Mouse (Mus musculus): Measurements from ENCODE around the gene Cdadc1.

DNA sequence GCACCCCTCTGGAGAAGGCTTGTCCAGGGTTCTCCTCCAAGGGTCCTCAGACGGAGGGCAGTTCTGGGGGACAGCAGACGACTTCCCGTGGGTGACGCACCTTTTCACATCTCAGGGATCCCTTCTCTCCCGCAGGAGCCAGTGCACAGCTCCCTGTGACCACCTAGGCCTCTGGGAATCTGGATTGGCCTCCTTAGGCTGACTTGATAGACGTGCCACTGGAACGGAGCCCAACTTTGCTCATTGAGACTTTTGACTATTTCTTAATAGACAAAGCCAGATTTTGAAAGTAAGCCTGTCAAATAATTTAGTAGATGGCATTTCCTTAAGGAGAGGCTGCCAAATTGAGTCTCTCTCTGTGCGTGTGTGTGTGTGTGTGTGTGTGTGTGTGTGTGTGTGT is 29.0 kb upstream of the Cdadc1 start:
- TF ChIP-seq GATA1 (IDR thresholded peaks at IDR 0.05; ENCODE audit: low read length): no peak
- TF ChIP-seq TAL1 (IDR thresholded peaks at IDR 0.05; ENCODE audit: low read length): no peak
